Mouse (Mus musculus) lung, postnatal 0 days (tissue): ENCODE measurements around the gene Clec2i.

Source experiments
- CTCF ChIP-seq: IDR thresholded peaks from 2 replicates; pipeline ENCODE4 v1.5.1; 2016; ENCODE audit warnings: antibody characterized with exemption, mild to moderate bottlenecking
- EP300 ChIP-seq: IDR thresholded peaks from 2 replicates; pipeline ENCODE4 v1.6.1; 2016; ENCODE audit warnings: antibody characterized with exemption, mild to moderate bottlenecking, control low read depth

DNA sequence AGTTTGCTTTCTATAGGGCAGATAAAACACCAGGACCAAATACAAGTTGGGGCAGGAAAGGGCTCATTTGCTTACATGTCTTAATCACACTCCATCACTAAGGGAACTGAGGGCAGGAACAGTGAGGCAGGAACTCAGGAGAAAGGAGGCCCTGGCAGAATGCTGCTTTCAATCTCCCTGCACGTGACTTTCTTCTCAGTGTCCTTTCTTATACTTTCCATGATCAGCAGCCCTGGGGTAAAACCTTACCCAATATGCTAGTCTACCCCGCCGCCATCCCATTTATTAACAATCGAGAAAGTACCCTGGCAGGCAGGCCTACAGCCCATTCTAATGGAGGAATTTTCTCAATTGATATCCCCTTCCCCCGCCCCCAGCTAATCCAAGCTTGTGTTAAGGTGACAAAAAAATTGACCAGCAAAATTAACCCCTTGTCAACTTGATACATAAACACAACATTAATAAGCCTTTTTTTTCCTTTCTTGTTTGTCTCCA is 42.8 kb upstream of the Clec2i start:
- TF ChIP-seq CTCF (no peak), EP300 (no peak)
